Comparison of ENCODE assay signal across 9 mouse cellular contexts in the genomic region with DNA sequence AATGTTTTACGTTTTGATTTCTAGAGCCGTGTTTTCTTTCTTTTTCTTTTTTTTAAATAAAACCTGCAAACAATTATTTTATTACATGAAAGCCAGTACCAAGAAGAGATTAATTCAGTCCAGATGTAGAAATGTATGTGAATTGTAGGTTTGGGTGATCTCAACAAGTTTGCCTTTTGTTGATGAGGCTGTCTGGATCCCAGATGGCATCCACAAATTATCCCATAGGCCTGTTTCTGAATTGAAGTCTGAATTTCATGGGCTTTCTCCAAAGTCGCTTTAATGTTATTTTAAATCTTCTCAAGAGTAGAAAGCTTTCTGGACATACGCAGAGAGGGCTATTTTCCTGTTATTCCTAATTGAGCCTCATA. TPM values are rescaled to one million over a fixed set of nuclear protein-coding genes. Genes with fewer than 3 reads are reported as not detected.
A peak's percentile ranks its signal among the peaks of the same experiment; 100 is the strongest.
DNase-seq lines count a peak whose midpoint lies in the region; ATAC-seq and TF ChIP-seq lines count a peak whose summit lies in the region.
"Had no signal": no experiment of that assay in that cellular context is flagged by ENCODE, and none has a peak within 500 bp of the region (broad histone marks: within the 10 kb centered on the region; RNA-seq: fewer than 3 reads in every experiment).

No protein-coding gene starts in this region.

- 73% methylated on average over 4 of the region's 4 CpGs for WGBS in heart, embryonic 13.5 days
- WGBS in heart, embryonic 10.5 days: 75% methylated on average over 4 of the region's 4 CpGs
- WGBS in lung, postnatal 0 days: 65% methylated on average over 4 of the region's 4 CpGs
- WGBS in hindbrain, embryonic 16.5 days: 72% methylated on average over 4 of the region's 4 CpGs
- 68% methylated on average over 4 of the region's 4 CpGs for WGBS in stomach, embryonic 16.5 days

- H3K4me2 ChIP-seq in heart, embryonic 13.5 days: peak overlapping the region; percentile 90
- H3K4me2 ChIP-seq in lung, postnatal 0 days (replicated peaks; ENCODE audit: low read depth, low read length): peak overlapping the region; percentile 78; the same call in 1 of the 2 replicates
- H3K4me2 ChIP-seq in hindbrain, embryonic 16.5 days (ENCODE audit: low read length): 0 out of 2 replicates have a peak overlapping the region, but pooled peaks have one; percentile 1
- peak overlapping the region; percentile 14 for H3K4me2 ChIP-seq in stomach, embryonic 16.5 days (ENCODE audit: low read depth, low read length)

- H3K27ac ChIP-seq in heart, embryonic 13.5 days (replicated peaks): no peak overlapping the region; the same call in 1 of the 2 replicates
- no peak overlapping the region for H3K27ac ChIP-seq in heart, embryonic 10.5 days
- no peak overlapping the region for H3K27ac ChIP-seq in lung, postnatal 0 days (ENCODE audit: low read length)
- H3K27ac ChIP-seq in hindbrain, embryonic 16.5 days (ENCODE audit: low read depth, low read length): no peak overlapping the region
- H3K27ac ChIP-seq in stomach, embryonic 16.5 days (ENCODE audit: low read length): no peak overlapping the region

- H3K9ac ChIP-seq in heart, embryonic 13.5 days: peak overlapping the region; percentile 52
- H3K9ac ChIP-seq in lung, postnatal 0 days (replicated peaks; ENCODE audit: low read depth): no peak overlapping the region
- H3K9ac ChIP-seq in hindbrain, embryonic 16.5 days (ENCODE audit: low read depth, low read length): no peak overlapping the region
- H3K9ac ChIP-seq in stomach, embryonic 16.5 days (ENCODE audit: low read length): no peak overlapping the region

- no peak for DNase-seq in heart, embryonic 10.5 days (ENCODE audit: low spot score)
- no peak for DNase-seq in lung, postnatal 0 days (ENCODE audit: low spot score)
- DNase-seq in lung, postnatal 10 days: no peak
- DNase-seq in kidney, postnatal 36 days: no peak
- DNase-seq: kidney, postnatal 14 days had no signal

- H3K4me1 ChIP-seq in heart, embryonic 13.5 days: peaks cover 66% of the 10 kb centered on the region
- H3K4me1 ChIP-seq in heart, embryonic 10.5 days: peaks cover 47% of the 10 kb centered on the region
- peaks cover 8% of the 10 kb centered on the region; the same call in 1 of the 2 replicates for H3K4me1 ChIP-seq in lung, postnatal 0 days (ENCODE audit: insufficient read depth, low read depth, low read length)
- peaks cover 12% of the 10 kb centered on the region for H3K4me1 ChIP-seq in hindbrain, embryonic 16.5 days (ENCODE audit: control insufficient read depth, insufficient read depth, low read depth, low read length)
- peaks cover 22% of the 10 kb centered on the region for H3K4me1 ChIP-seq in stomach, embryonic 16.5 days (ENCODE audit: control insufficient read depth, insufficient read depth, low read length)

- no peak for TF ChIP-seq CTCF in lung, postnatal 0 days (IDR thresholded peaks at IDR 0.05)

- ATAC-seq in heart, embryonic 13.5 days (ENCODE audit: extremely low read depth, insufficient number of reproducible peaks, low FRiP score, low TSS enrichment): no peak
- no peak for ATAC-seq in lung, postnatal 0 days
- ATAC-seq in hindbrain, embryonic 16.5 days: no peak
- no peak for ATAC-seq in stomach, embryonic 16.5 days (ENCODE audit: insufficient read depth, low FRiP score)
- no peak for ATAC-seq in activated CD4-positive, CD25-positive, alpha-beta regulatory T cell, adult 4 months

- no peaks in the 10 kb centered on the region for H3K9me3 ChIP-seq in heart, embryonic 13.5 days
- H3K9me3 ChIP-seq in heart, embryonic 10.5 days: no peaks in the 10 kb centered on the region
- no peaks in the 10 kb centered on the region for H3K9me3 ChIP-seq in lung, postnatal 0 days (ENCODE audit: low read length)
- no peaks in the 10 kb centered on the region for H3K9me3 ChIP-seq in hindbrain, embryonic 16.5 days (ENCODE audit: control insufficient read depth, low read length)
- no peaks in the 10 kb centered on the region for H3K9me3 ChIP-seq in stomach, embryonic 16.5 days (replicated peaks; ENCODE audit: control insufficient read depth, low read length)

- no peaks in the 10 kb centered on the region for H3K27me3 ChIP-seq in heart, embryonic 13.5 days (replicated peaks)
- H3K27me3 ChIP-seq in heart, embryonic 10.5 days (ENCODE audit: insufficient read depth, poor library complexity, severe bottlenecking): no peaks in the 10 kb centered on the region
- no peaks in the 10 kb centered on the region for H3K27me3 ChIP-seq in lung, postnatal 0 days (replicated peaks; ENCODE audit: insufficient read depth, low read length)
- H3K27me3 ChIP-seq in hindbrain, embryonic 16.5 days (replicated peaks; ENCODE audit: control insufficient read depth, insufficient read depth, low read length): no peaks in the 10 kb centered on the region
- no peaks in the 10 kb centered on the region for H3K27me3 ChIP-seq in stomach, embryonic 16.5 days (ENCODE audit: control insufficient read depth, insufficient read depth, low read length)

- peak overlapping the region; percentile 91 for H3K4me3 ChIP-seq in heart, embryonic 13.5 days
- no peak overlapping the region for H3K4me3 ChIP-seq in heart, embryonic 10.5 days
- no peak overlapping the region for H3K4me3 ChIP-seq in lung, postnatal 0 days (ENCODE audit: low read depth, low read length)
- no peak overlapping the region for H3K4me3 ChIP-seq in hindbrain, embryonic 16.5 days (ENCODE audit: low read length)
- no peak overlapping the region for H3K4me3 ChIP-seq in stomach, embryonic 16.5 days (replicated peaks; ENCODE audit: low read length)

- TF ChIP-seq EP300 in lung, postnatal 0 days (IDR thresholded peaks at IDR 0.05): no peak

- no peaks in the 10 kb centered on the region for H3K36me3 ChIP-seq in heart, embryonic 13.5 days
- H3K36me3 ChIP-seq in heart, embryonic 10.5 days: 0 out of 2 replicates have a peak, but pooled peaks cover 2% of the 10 kb centered on the region
- H3K36me3 ChIP-seq in lung, postnatal 0 days (ENCODE audit: insufficient read depth, low read length): no peaks in the 10 kb centered on the region
- no peaks in the 10 kb centered on the region for H3K36me3 ChIP-seq in hindbrain, embryonic 16.5 days (ENCODE audit: control insufficient read depth, insufficient read depth, low read length)
- no peaks in the 10 kb centered on the region for H3K36me3 ChIP-seq in stomach, embryonic 16.5 days (ENCODE audit: control insufficient read depth, insufficient read depth, low read length)

RNA-seq across cellular contexts. Expression of a gene that starts 2.6 kb away (rescaled TPM):
- polyA plus RNA-seq in heart, embryonic 13.5 days (2015; fragmentation: Nextera tagmentation; extraction: Ambion mirVana): 21.7 and 21.8 TPM in 2 replicates
- 20.1 and 20.4 TPM in 2 replicates for polyA plus RNA-seq in heart, embryonic 10.5 days (2016; fragmentation: Nextera tagmentation; extraction: Ambion mirVana)
- polyA plus RNA-seq in lung, postnatal 0 days (2015; fragmentation: Nextera tagmentation; extraction: Ambion mirVana): 25.5 and 27.9 TPM in 2 replicates
- polyA plus RNA-seq in hindbrain, embryonic 16.5 days (2015; fragmentation: Nextera tagmentation; extraction: Ambion mirVana): 6.9 and 10.1 TPM in 2 replicates
- 35.9 and 39.7 TPM in 2 replicates for polyA plus RNA-seq in stomach, embryonic 16.5 days (2015; fragmentation: Nextera tagmentation; extraction: Ambion mirVana)
- polyA plus RNA-seq in activated CD4-positive, CD25-positive, alpha-beta regulatory T cell, adult 4 months (2017; shearing (Covaris generic)): 10 to 100 TPM; 14.2 to 19.3 TPM

Comparison
In these comparisons a context has a peak if more than half of its experiments do, and no peak if none do; other contexts are left out.
1. H3K4me2 ChIP-seq: peak in every context shown above with its lines; median percentile 90 in heart, embryonic 13.5 days; 78 in lung, postnatal 0 days; 14 in stomach, embryonic 16.5 days; 1 in hindbrain, embryonic 16.5 days.